Mouse (Mus musculus) erythroid progenitor cell, adult 5-6 weeks (primary cell): ENCODE measurements around the gene Slc35f1. TPM values are rescaled to one million over a fixed set of nuclear protein-coding genes. Genes with fewer than 3 reads are reported as not detected.

ENCODE experiments used
- ATAC-seq: replicated peaks from 2 replicates; pipeline ENCODE4 v1.8.0; 2016; ENCODE audit warnings: moderate number of reproducible peaks, mild to moderate bottlenecking, moderate TSS enrichment, inconsistent platforms; ENCODE audit not compliant: poor library complexity, low FRiP score, severe bottlenecking
- total RNA-seq, 2 experiments: library from RNA; stranded (forward) in 1 of 2; stranded (reverse) in 1 of 2; fragments of 150-400 nt in 1 of 2; fragments of 186-747, 209-891 nt in 1 of 2; gene quantifications; 2 replicates each; pipeline versions ENCODE4 v1.2.3 to v1.2.4; 2015 to 2017; ENCODE audit warnings: low replicate concordance in 2 of 2

Slc35f1 gene
- total RNA-seq, 2 experiments from 2014 or later = not detected

DNA sequence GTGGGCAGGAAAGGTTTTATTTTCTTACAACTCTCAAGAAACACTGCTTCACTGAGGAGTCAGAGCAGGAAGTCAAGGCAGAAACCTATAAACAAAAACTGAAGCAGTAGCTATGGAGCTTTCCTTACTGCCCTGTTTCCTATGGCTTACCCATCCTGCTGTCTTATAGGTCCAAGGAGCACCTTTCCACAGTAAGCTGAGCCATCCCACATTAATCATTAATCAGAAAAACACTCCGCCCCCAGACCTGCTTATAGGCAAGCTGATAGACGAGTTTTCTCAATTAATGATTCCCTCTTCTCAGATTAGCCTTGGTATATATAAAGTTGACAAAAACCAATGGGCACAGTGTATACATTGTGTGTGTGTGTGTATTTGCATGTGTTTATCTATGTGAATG, 221.4 kb downstream of the Slc35f1 start:
- no peak for ATAC-seq

DNA sequence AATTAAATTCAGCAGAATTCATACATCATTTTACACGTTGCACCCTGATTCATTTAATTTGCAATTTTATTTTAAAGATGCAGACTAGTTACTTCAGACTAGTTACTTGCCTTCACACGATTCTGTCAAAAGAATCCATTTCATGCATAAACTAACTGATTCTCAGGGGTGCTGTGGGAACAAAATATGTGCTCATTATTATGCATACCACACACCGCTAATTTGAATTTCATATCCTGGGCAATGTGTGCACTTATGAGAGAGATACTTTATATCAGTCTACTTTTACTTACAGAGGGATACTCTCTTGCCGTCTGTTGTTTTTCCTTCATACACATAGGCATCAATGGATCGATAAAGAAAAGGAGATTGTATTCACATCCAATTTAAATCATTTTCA, 228.4 kb downstream of the Slc35f1 start:
- no peak for ATAC-seq

GRCm38 (mm10) chr10:52923143-52923542, 232.8 kb downstream of the Slc35f1 start:
- ATAC-seq = no peak

- no peak for ATAC-seq
Observed at GRCm38 (mm10) chr10:52926330-52926729, 236.0 kb downstream of the Slc35f1 start.

DNA sequence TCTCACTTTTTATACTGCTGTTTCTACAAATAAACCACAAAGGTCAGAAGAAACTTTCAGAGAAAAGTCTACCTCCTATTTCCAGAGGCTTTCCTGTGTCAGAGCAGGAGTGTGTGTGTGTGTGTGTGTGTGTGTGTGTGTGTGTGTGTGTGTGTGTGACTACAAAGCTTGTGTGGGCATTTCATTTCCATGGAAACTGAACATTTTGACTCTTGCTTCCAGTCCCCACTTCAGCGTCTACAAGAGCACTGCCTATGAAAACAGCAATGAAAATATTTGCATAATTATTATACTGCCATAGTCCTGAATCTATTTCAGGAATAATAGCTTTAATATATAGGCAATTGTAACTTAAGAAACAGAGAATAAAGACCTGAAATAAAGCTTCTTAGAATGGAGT, 241.8 kb downstream of the Slc35f1 start:
- ATAC-seq = no peak

- ATAC-seq = no peak
Observed at GRCm38 (mm10) chr10:52934615-52935014, 244.3 kb downstream of the Slc35f1 start.

GRCm38 (mm10) chr10:52940111-52940830, 249.9 kb downstream of the Slc35f1 start:
- ATAC-seq = no peak

GRCm38 (mm10) chr10:52940831-52941216, 250.5 kb downstream of the Slc35f1 start:
- no peak for ATAC-seq

DNA sequence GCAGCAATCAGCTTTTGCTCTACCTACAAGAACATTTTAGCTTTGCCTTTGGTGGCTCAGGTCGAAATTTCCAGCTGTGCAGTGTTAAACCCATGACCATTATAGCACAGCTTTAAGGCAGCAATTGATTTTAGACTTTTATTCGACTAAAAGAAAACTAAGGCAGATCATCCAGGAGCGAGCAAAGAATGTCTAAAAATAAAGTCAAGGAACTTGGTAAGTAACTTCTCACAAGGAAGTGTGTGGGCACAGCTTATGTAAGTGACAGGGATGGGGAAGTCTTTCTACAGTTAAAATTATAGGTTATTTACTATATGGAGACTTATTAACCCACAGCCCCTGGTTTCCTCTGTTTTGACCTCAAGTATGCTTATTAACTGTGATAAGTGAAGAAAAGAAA, 262.2 kb downstream of the Slc35f1 start:
- ATAC-seq = no peak

- no peak for ATAC-seq
Observed at GRCm38 (mm10) chr10:52956728-52957127, 266.4 kb downstream of the Slc35f1 start.

DNA sequence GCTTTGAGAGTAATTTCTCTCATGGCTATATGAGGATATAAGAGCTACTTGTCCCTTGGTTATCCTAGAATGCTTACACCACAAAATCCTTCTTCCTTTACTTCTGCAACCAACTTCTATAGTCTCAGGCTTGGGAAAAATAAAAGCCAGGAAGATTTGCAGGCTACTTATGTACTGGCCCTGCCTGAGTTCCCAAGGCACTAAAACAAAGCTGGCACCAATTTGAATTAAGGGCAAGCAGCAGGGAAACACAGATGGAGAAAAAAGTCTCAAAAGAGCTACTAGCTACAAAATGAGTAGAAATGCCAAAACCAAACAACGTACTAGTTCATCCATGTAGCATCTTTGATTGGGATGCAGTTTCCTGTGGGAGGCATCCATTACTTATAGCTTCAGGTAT, 288.9 kb downstream of the Slc35f1 start:
- no peak for ATAC-seq

- no peak for ATAC-seq
Observed at GRCm38 (mm10) chr10:52982836-52983235, 292.5 kb downstream of the Slc35f1 start.

DNA sequence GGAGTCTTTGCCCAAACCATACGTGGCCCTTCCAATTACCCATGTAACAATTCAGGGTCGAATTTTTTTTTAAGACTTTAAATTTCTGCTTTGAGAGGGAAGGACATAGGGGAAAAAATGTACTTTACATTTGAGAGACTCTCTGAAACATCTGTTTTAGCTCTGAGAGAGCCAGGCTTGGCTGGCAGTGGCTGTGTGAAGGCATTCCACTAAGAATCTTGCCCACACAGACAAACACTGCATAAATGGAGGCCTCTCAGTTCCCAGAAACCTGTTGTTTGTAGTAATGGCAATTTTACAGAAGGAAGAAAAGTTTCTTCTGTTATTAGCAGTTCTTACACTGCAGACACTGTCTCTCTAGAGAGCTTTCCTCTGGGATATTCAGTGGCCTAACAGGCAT, 301.9 kb downstream of the Slc35f1 start:
- ATAC-seq = no peak

DNA sequence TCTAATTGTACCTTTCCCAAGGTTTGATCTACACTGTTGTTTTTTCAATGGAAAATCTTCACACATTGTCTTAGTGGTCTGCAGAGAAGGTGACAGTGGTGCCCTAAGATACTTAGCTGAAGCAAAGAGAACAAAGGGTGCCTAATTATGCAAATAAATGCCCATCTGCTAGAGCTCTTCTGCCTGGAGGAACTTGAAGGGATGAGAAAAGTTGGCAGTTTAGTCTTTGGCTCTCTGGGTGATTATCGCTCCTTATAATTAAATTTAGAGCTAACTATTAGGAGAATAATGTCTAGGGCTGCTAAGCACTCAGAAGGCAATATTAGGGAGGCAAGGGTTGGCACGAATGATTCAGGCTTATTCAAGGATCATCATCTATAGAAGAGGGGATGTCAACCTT, 306.6 kb downstream of the Slc35f1 start:
- no peak for ATAC-seq

DNA sequence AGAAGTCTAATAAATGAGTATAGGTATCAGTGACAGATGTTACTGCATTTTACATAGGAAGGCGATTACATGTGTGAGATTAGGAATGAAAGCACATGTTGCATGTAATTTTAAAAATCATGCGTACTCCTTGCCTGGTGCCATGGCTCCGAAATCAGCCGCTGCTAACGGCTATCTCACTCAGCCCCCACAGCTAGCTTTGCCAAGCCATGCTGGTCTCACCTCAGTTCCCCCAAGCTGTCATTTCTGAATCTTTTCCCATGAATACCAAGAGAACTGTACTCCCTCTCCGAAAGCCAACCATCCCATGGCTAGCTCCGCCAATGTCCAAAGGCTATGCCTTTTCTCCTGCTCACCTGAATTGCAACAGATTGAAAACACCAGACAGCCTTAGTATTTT, 310.8 kb downstream of the Slc35f1 start:
- ATAC-seq = no peak

DNA sequence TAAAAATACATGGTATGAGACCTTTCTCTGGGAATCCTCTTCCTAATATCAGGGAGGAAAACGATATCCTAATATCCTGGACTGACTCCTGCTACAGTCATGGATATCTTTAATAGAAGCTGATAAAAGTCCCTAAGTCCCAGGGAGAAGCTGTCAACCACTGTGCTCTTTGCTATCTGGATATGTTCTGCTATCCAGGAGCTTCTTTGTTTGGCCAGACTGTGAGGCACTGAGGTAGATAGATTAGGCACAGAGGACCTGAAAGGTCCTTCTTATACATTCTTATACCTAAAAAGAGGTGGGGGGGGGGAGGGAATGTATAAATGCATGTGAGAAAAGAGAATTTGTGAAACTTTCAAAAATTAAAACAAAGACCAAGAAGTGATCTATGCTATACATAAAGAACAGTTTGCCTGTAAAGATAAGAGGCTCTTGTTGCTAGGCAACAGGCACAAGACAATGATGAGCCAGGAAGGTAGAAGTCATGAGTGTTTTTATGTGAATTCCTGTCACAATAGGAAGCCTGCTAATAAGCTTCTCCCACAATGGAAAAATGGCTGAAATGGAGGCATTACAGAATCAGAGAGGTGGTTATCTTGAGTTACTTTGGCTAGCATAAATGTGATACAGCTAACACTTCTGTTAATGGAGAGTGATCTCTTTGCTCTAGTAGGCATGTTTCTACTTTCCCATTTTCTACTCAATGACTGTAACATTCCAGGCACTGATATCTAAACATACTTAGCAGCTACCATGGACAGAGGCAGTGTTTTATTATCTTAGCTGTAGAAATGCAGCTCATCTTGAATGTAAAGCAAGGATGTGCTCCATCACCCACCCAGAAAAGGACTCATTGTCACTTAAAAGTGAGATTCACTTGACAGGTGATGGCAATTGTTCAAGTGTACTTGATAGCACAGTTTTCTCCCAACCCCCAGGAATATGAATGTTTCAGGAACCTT, 316.2 kb downstream of the Slc35f1 start:
- ATAC-seq = no peak

- ATAC-seq = no peak
Observed at GRCm38 (mm10) chr10:53013878-53014277, 323.5 kb downstream of the Slc35f1 start.

DNA sequence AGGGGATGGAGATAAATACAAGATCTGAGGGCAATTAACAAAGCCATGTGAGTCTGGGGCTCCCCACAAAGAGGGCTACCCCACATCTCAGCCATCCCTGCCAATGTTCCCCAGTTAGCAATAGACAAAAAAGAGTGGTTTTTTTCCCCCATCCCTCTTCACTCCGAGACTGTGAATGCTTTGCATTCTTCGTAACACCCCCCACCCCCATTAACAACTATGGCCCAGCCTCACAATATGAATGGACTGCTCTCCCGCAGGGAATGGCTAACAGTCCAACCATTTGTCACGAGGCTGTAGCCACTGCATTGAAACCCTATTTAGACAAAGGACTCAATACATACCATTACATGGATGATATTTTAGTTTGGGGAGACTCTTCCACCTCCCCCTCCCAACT, 338.1 kb downstream of the Slc35f1 start:
- no peak for ATAC-seq

DNA sequence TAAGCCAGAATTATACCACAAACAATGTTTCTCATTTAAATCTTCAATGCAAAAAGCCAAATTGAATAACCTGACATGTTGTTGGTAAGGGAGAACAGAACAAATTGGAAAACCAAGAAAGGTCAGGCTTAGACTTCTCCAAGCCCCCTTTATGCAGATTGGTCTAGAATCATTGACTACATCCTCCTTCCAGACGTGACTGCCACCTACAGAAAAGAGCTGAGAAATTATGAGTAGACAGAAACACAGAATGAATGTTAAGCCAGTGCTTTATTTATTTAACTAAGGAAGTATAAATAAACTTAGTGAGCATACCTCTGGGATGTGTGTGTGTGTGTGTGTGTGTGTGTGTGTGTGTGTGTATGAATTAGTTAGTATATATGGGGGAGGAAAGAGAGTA, 344.9 kb downstream of the Slc35f1 start:
- no peak for ATAC-seq

GRCm38 (mm10) chr10:53045931-53046330, 355.6 kb downstream of the Slc35f1 start:
- ATAC-seq = no peak

DNA sequence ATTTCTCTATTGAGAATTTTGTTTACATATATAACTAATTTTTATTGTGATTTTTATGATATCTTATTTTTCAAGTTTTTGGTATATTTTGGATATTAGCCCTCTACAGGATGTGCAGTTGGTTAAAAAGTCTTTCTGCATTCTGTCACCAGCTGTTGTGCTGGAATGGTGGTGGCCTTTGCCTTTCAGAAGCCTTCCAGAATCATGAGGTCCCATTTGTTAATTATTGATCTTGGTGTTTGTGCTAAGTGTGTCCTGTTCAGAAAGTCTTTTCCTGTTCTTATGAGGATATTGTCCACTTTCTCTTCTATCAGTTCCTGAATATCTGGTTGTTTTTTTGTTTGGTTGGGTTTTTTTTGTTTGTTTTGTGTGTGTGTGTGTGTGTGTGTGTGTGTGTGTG, 362.2 kb downstream of the Slc35f1 start:
- no peak for ATAC-seq
